Mouse (Mus musculus): Measurements from ENCODE around the gene H6pd. TPM values are rescaled to one million over a fixed set of nuclear protein-coding genes. Genes with fewer than 3 reads are reported as not detected.

Gene H6pd
- polyA plus RNA-seq, 1 experiment = 141 TPM

DNA sequence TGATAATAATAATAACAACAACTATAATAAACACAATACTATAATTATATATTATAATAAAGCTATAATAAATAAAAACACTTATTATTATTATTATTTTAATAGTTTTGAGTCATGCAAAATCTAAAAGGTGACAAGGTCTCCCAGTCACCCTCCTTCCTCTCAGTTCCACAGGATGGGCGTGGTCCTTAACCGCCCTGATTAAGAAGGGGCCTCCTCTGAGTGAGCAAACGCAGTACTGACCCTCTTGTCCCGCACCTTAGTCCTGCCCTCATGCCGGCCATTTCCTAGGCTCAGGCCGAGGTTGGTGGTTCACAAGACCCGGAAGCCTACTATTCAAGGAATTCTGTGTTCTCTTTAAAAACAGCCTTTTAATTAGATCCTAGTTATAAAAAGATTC, 14.7 kb upstream of the H6pd start:
- no peak for DNase-seq (ENCODE audit: low read depth)

- DNase-seq (ENCODE audit: low read depth) = no peak
Measured at GRCm38 (mm10) chr4:150019741-150020380, 11.0 kb upstream of the H6pd start.

DNA sequence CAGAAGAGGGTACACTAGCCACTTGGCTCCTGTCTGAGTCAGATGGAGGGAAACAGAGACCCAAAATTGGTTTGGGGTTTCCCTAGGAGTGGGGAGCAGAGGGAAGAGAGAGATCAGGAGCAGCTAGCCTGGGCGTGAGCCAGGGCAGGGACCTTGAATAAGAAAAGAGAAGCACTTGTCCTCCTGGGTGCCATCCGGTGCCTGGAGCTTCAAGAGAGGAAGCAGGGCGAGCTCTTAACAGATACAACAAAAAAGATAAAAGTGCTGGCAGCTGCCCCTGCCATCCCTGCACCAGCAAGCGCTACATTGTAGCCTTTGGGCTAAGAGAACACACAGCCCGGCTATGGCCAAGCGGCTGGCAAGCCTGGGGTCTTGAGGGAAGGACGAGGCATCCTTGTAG, 6.6 kb upstream of the H6pd start:
- DNase-seq (ENCODE audit: low read depth) = no peak

GRCm38 (mm10) chr4:150014378-150015091, 5.7 kb upstream of the H6pd start:
- DNase-seq (ENCODE audit: low read depth) = no peak

DNA sequence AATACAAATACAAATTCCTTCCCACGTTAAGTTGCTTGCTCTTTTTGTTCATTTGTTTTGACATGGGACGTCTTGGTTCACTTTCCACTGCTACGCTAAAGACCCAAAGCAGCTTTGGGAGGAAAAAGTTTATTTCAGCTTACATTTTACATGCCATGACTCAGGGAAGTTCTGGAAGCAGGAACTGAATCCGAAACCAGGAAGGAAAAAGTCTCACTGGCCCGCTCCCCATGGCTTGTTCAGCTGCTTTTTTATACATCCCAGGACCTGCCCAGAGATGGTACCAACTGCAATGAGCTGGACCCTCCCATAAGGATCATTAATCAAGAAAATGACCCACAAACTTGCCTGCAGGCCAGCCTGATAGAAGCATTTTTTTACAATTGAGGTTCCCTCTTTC, 5.0 kb upstream of the H6pd start:
- no peak for DNase-seq (ENCODE audit: low read depth)

GRCm38 (mm10) chr4:150013186-150013690, 4.4 kb upstream of the H6pd start:
- DNase-seq (ENCODE audit: low read depth) = no peak

DNA sequence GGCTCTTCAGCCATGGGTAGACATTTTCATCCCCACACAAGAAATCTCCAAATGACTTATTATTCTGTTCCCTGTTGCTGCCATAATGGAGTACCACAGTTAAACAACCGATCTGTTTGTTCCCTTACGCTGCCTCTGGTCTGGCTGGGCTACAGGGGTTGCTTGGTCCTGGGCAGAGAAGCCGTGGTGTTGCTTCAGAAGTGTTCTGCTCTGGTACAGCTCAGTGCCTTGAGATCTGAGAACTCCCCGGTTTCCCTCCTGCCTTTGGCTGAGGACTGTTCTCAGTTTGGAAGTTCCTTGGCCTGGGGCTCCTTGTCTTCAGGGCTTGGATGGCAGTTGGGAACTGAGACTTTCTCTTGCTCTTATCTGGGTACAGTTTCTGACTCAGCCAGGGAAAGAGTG, 3.5 kb upstream of the H6pd start:
- DNase-seq (ENCODE audit: low read depth) = no peak

DNA sequence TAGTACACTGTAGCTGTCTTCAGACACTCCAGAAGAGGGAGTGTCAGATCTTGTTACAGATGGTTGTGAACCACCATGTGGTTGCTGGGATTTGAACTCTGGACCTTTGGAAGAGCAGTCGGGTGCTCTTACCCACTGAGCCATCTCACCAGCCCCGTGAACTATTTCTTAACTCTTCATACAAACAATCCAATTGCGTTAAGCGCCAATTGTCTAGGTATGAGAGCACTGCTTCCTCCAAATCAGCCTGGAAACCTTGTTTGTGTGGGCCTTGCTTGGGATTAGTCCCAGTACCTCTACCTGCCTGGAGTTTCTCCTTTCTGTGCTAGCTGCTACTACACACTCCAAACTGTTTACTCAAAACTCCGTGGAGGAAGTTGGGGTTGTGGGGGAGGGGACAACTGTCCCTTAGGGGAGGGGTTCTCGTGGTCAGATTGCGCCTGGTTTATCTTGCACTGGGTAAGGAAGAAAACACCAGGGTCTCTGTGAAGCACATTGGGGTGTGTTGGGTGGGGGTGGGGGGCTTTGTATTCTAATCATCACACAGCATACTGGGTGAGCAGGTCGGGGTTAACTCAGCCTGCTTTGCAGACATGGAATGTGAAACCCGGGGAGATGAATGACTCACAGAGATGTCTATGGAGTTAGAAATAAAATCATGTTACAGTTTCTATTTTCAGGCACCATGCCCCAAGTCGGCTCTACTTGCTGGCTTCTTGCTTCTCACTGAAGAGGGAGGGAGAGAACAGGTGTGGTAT, 2.9 kb upstream of the H6pd start:
- no peak for DNase-seq (ENCODE audit: low read depth)

- DNase-seq (ENCODE audit: low read depth) = no peak
Measured at GRCm38 (mm10) chr4:150010054-150010730, 1.4 kb upstream of the H6pd start.

GRCm38 (mm10) chr4:150009587-150009930, 736 bp upstream of the H6pd start:
- DNase-seq (ENCODE audit: low read depth) = no peak

- DNase-seq (ENCODE audit: low read depth) = no peak
Measured at GRCm38 (mm10) chr4:150008325-150008852, 434 bp downstream of the H6pd start.

- DNase-seq (ENCODE audit: low read depth) = no peak
Measured at GRCm38 (mm10) chr4:150007444-150007843, 1.4 kb downstream of the H6pd start.

DNA sequence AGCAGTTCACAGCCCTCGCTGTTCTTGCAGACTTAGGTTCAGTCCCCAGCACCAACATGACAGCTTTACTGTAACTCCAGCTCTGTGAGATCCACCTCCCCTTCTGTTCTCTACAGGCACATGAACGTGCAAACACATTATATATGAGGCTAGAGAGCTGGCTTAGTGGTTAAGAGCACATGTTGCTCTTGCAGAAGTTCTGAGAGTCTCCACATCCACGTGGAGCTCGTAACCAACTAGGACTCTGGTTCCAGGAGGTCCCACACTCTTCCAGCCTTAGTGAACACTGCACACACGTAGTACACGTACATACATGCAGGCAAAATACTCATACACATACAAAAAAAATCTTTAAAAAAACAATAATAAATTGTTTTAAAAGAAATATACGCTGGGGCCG, 1.8 kb downstream of the H6pd start:
- DNase-seq (ENCODE audit: low read depth) = no peak

DNA sequence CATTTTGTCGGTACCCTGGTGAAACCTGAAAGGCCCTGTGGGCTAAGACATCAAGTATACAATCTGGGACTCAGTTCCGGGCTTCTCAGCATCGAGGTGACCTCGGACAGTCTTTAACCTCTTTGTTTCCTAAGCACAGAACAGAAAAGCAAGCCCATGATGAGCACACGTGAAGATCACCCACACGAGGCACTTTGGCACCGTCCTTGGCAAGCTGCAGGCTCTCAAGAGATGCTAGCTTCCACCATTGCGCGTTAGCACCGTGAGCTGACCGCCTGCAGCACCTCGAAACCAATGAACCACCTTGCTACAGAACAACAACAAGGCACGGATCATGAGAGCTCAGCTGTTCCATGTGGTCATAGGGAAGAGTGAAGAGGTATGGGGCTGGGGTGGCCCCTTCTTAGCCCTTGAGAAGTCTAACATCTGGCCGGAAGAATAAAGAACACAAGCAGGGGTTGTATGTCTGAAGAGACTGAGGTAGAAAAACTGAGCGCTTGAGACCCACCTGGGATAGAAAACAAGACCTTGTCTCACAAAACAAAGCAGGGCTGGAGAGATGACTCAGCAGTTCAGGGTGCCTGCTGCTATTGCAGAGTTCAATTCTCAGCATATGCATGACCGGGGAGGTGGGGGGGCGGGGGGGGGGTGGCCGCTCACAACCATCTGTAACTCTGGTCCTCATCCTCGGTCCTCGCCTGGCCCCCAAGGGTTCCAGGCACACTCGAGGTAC, 2.5 kb downstream of the H6pd start:
- DNase-seq (ENCODE audit: low read depth) = no peak

DNA sequence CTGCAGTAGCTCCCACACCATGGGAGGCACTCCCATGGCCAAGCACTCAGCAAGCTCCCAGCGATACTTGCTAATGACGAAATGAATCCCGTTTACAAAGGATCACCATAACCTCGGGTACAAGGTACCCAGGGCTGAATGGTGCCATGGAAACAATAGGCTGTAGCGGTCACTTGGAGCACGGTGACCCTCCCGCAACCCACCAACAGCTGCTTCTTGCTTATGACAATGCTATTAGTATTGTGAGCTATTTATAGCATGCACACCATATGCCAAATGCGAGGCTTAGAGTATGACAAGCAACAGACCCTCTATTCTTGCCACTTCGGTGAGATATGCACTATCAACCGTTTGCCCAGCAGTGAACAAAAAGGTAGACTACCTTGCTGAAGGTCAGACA, 3.6 kb downstream of the H6pd start:
- no peak for DNase-seq (ENCODE audit: low read depth)

GRCm38 (mm10) chr4:150003641-150004040, 5.2 kb downstream of the H6pd start:
- DNase-seq (ENCODE audit: low read depth) = no peak

- DNase-seq (ENCODE audit: low read depth) = no peak
Measured at GRCm38 (mm10) chr4:150003021-150003580, 5.7 kb downstream of the H6pd start.

- no peak for DNase-seq (ENCODE audit: low read depth)
Measured at GRCm38 (mm10) chr4:150002021-150002528, 6.7 kb downstream of the H6pd start.

- DNase-seq (ENCODE audit: low read depth) = no peak
Measured at GRCm38 (mm10) chr4:150001221-150001860, 7.5 kb downstream of the H6pd start.

- no peak for DNase-seq (ENCODE audit: low read depth)
Measured at GRCm38 (mm10) chr4:149999931-150000555, 8.8 kb downstream of the H6pd start.

Data from gonadal fat pad, adult 2 months (tissue).